Mouse (Mus musculus): ENCODE results near the gene Nhlrc4. TPM values are rescaled to one million over a fixed set of nuclear protein-coding genes. Genes with fewer than 3 reads are reported as not detected.

Gene Nhlrc4
- polyA plus RNA-seq, 1 experiment from 2014 or later: 0.32 TPM

- DNase-seq (no peak), ATAC-seq (ENCODE audit: low FRiP score, low TSS enrichment) (no peak)
- H3K4me3 ChIP-seq (replicated peaks; ENCODE audit: low read depth, low read length): no peak overlapping the region
- no peaks in the 10 kb centered on the region for H3K9me3 ChIP-seq (ENCODE audit: control insufficient read depth, low read length)
- no peak overlapping the region for H3K9ac ChIP-seq (replicated peaks; ENCODE audit: low read length)
- peaks cover 15% of the 10 kb centered on the region for H3K4me1 ChIP-seq (ENCODE audit: control insufficient read depth, insufficient read depth, low read length)
- no peak overlapping the region for H3K27ac ChIP-seq (replicated peaks; ENCODE audit: low read depth, low read length)
- H3K36me3 ChIP-seq (ENCODE audit: control insufficient read depth, insufficient read depth, low read length): no peaks in the 10 kb centered on the region
- no peak overlapping the region for H3K4me2 ChIP-seq (ENCODE audit: low read length)
- no peaks in the 10 kb centered on the region for H3K27me3 ChIP-seq (ENCODE audit: control insufficient read depth, insufficient read depth, low read length)
- WGBS: 95% methylated on average over 5 of the region's 5 CpGs
Measured at GRCm38 (mm10) chr17:25980854-25981253, 36.1 kb upstream of the Nhlrc4 start.

GRCm38 (mm10) chr17:25979829-25980738 lies 35.3 kb upstream of the Nhlrc4 start:
- 96% methylated on average over 5 of the region's 5 CpGs for WGBS
- DNase-seq (no peak), ATAC-seq (ENCODE audit: low FRiP score, low TSS enrichment) (no peak)
- Histone ChIP-seq H3K4me3 (replicated peaks; ENCODE audit: low read depth, low read length) (no peak overlapping the region), H3K4me1 (ENCODE audit: control insufficient read depth, insufficient read depth, low read length) (peaks cover 15% of the 10 kb centered on the region), H3K27ac (replicated peaks; ENCODE audit: low read depth, low read length) (no peak overlapping the region), H3K9me3 (ENCODE audit: control insufficient read depth, low read length) (no peaks in the 10 kb centered on the region), H3K4me2 (ENCODE audit: low read length) (no peak overlapping the region), H3K27me3 (ENCODE audit: control insufficient read depth, insufficient read depth, low read length) (no peaks in the 10 kb centered on the region), H3K9ac (replicated peaks; ENCODE audit: low read length) (no peak overlapping the region), H3K36me3 (ENCODE audit: control insufficient read depth, insufficient read depth, low read length) (no peaks in the 10 kb centered on the region)

DNA sequence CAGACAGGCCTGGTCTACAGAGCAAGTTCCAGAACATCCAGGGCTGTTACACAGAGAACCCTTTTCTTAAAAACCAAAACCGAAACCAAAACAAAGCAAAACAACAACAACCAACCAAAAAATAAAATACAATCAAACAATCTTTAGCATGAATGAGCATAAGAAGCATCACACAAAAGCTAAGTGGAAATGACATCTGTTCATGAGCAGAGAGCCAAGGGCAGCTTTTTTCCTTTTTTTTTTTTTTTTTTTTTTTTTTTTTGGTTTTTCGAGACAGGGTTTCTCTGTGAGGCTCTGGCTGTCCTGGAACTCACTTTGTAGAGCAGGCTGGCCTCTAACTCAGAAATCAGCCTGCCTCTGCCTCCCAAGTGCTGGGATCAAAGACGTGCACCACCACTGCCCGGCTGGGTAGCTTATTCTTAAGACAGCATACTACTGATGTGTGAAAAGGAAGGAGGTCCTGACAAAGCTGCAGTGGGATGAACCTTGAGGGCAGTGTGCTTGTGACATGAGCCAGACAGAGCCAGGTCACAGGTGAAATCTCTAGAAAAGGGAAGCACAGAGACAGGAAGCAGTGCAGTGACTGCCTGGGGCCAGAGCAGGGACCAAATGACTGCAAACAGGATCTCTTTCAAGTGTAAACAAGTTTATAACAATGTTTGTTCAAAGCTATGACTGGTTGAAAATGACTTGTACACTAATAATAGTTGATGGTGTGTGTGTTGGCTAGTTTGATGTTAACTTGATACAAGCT lies 26.4 kb upstream of the Nhlrc4 start:
- no peak overlapping the region for H3K4me3 ChIP-seq (replicated peaks; ENCODE audit: low read depth, low read length)
- no peak overlapping the region for H3K4me2 ChIP-seq (ENCODE audit: low read length)
- no peak for DNase-seq
- H3K9ac ChIP-seq (replicated peaks; ENCODE audit: low read length): no peak overlapping the region
- peaks cover 9% of the 10 kb centered on the region; the same call in 1 of the 2 replicates for H3K36me3 ChIP-seq (ENCODE audit: control insufficient read depth, insufficient read depth, low read length)
- H3K4me1 ChIP-seq (ENCODE audit: control insufficient read depth, insufficient read depth, low read length): no peaks in the 10 kb centered on the region
- no peak for ATAC-seq (ENCODE audit: low FRiP score, low TSS enrichment)
- no peaks in the 10 kb centered on the region for H3K27me3 ChIP-seq (ENCODE audit: control insufficient read depth, insufficient read depth, low read length)
- WGBS: 82% methylated on average over 4 of the region's 4 CpGs
- no peaks in the 10 kb centered on the region for H3K9me3 ChIP-seq (ENCODE audit: control insufficient read depth, low read length)
- no peak overlapping the region for H3K27ac ChIP-seq (replicated peaks; ENCODE audit: low read depth, low read length)

DNA sequence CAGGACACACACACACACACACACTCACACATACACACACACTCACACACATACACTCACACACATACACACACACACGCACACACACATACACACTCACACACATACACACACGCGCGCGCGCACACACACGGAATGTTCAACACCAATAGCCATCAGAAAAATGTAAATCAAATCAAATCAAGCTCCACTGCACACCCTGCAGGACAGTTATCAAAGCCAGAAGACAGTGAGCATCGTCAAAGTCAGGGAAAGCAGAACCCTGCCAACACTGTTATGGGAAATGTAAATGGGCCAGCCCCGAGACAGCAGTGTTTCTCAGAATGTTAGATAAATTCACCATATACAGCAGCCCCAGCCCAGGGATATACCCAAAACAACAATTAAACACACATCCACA lies 25.7 kb upstream of the Nhlrc4 start:
- H3K27me3 ChIP-seq (ENCODE audit: control insufficient read depth, insufficient read depth, low read length): no peaks in the 10 kb centered on the region
- H3K4me2 ChIP-seq (ENCODE audit: low read length): no peak overlapping the region
- no peak for DNase-seq
- no peaks in the 10 kb centered on the region for H3K9me3 ChIP-seq (ENCODE audit: control insufficient read depth, low read length)
- no peak overlapping the region for H3K4me3 ChIP-seq (replicated peaks; ENCODE audit: low read depth, low read length)
- WGBS: 88% methylated on average over 9 of the region's 9 CpGs
- peaks cover 9% of the 10 kb centered on the region; the same call in 1 of the 2 replicates for H3K36me3 ChIP-seq (ENCODE audit: control insufficient read depth, insufficient read depth, low read length)
- H3K27ac ChIP-seq (replicated peaks; ENCODE audit: low read depth, low read length): no peak overlapping the region
- H3K9ac ChIP-seq (replicated peaks; ENCODE audit: low read length): no peak overlapping the region
- no peak for ATAC-seq (ENCODE audit: low FRiP score, low TSS enrichment)
- H3K4me1 ChIP-seq (ENCODE audit: control insufficient read depth, insufficient read depth, low read length): no peaks in the 10 kb centered on the region

DNA sequence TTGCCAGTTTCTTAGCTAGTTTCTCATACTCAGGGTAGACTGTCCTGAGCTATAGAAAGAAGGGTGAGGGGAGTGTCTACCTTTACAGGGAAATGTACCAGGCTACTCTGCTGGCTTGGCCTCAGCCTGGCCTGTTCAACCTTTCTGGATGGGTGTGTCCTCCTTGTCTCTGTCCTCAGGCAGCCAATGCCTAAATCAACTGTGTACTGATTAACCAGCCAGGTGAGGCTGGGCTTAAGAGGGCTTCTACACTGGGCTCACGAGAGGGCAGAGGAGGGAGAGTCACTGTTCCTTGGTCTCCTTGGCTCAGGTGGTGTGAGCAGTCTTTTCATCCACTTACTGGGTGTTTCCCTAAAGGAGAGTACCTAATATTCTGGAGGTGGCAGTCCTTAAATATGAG lies 23.4 kb upstream of the Nhlrc4 start:
- H3K27ac ChIP-seq (replicated peaks; ENCODE audit: low read depth, low read length): no peak overlapping the region
- no peak for DNase-seq
- no peak for ATAC-seq (ENCODE audit: low FRiP score, low TSS enrichment)
- H3K27me3 ChIP-seq (ENCODE audit: control insufficient read depth, insufficient read depth, low read length): no peaks in the 10 kb centered on the region
- H3K4me1 ChIP-seq (ENCODE audit: control insufficient read depth, insufficient read depth, low read length): no peaks in the 10 kb centered on the region
- H3K9me3 ChIP-seq (ENCODE audit: control insufficient read depth, low read length): no peaks in the 10 kb centered on the region
- H3K9ac ChIP-seq (replicated peaks; ENCODE audit: low read length): no peak overlapping the region
- H3K4me3 ChIP-seq (replicated peaks; ENCODE audit: low read depth, low read length): no peak overlapping the region
- 96% methylated on average over 1 of the region's 1 CpGs for WGBS
- H3K36me3 ChIP-seq (ENCODE audit: control insufficient read depth, insufficient read depth, low read length): peaks cover 29% of the 10 kb centered on the region
- H3K4me2 ChIP-seq (ENCODE audit: low read length): no peak overlapping the region

GRCm38 (mm10) chr17:25967652-25968051 lies 22.9 kb upstream of the Nhlrc4 start:
- H3K36me3 ChIP-seq (ENCODE audit: control insufficient read depth, insufficient read depth, low read length): peaks cover 32% of the 10 kb centered on the region
- H3K9me3 ChIP-seq (ENCODE audit: control insufficient read depth, low read length): no peaks in the 10 kb centered on the region
- no peak overlapping the region for H3K9ac ChIP-seq (replicated peaks; ENCODE audit: low read length)
- no peak overlapping the region for H3K27ac ChIP-seq (replicated peaks; ENCODE audit: low read depth, low read length)
- H3K27me3 ChIP-seq (ENCODE audit: control insufficient read depth, insufficient read depth, low read length): no peaks in the 10 kb centered on the region
- WGBS: 83% methylated on average over 3 of the region's 3 CpGs
- H3K4me2 ChIP-seq (ENCODE audit: low read length): no peak overlapping the region
- no peak for DNase-seq
- no peak for ATAC-seq (ENCODE audit: low FRiP score, low TSS enrichment)
- H3K4me1 ChIP-seq (ENCODE audit: control insufficient read depth, insufficient read depth, low read length): no peaks in the 10 kb centered on the region
- no peak overlapping the region for H3K4me3 ChIP-seq (replicated peaks; ENCODE audit: low read depth, low read length)

- WGBS: 86% methylated on average over 7 of the region's 7 CpGs
- no peak overlapping the region for H3K27ac ChIP-seq (replicated peaks; ENCODE audit: low read depth, low read length)
- H3K4me1 ChIP-seq (ENCODE audit: control insufficient read depth, insufficient read depth, low read length): no peaks in the 10 kb centered on the region
- H3K9ac ChIP-seq (replicated peaks; ENCODE audit: low read length): no peak overlapping the region
- H3K36me3 ChIP-seq (ENCODE audit: control insufficient read depth, insufficient read depth, low read length): peaks cover 49% of the 10 kb centered on the region
- H3K4me2 ChIP-seq (ENCODE audit: low read length): no peak overlapping the region
- no peak overlapping the region for H3K4me3 ChIP-seq (replicated peaks; ENCODE audit: low read depth, low read length)
- ATAC-seq (ENCODE audit: low FRiP score, low TSS enrichment) (no peak), DNase-seq (no peak)
- H3K9me3 ChIP-seq (ENCODE audit: control insufficient read depth, low read length): no peaks in the 10 kb centered on the region
- no peaks in the 10 kb centered on the region for H3K27me3 ChIP-seq (ENCODE audit: control insufficient read depth, insufficient read depth, low read length)
Measured at GRCm38 (mm10) chr17:25964271-25964670, 19.5 kb upstream of the Nhlrc4 start.

DNA sequence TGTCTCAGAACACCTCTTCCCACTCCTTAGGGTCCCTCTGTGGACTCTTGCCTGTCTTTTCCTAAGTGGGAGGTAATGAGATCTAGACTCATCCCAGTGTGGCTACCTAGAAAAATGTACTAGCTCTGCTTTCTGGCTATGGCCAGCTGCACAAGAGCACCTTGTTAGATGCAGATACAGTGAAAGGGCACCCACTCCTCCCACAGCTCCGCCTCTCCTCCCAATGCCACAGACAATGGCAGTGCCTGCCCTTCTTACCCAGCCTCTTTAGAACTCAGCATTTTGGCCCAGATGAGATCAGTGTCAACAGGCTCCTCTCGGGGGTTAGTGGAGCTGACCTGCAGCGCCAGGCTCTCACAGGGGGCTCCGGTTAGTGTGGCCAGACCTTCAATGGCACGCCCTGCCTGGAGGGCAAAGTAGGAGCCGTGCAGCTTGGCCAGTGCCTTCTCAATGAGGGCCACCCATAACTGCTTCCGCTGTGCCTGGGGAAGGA lies 17.7 kb upstream of the Nhlrc4 start:
- ATAC-seq (ENCODE audit: low FRiP score, low TSS enrichment): no peak
- Histone ChIP-seq H3K4me2 (ENCODE audit: low read length) (no peak overlapping the region), H3K9ac (replicated peaks; ENCODE audit: low read length) (no peak overlapping the region), H3K36me3 (ENCODE audit: control insufficient read depth, insufficient read depth, low read length) (peaks cover 62% of the 10 kb centered on the region), H3K27me3 (ENCODE audit: control insufficient read depth, insufficient read depth, low read length) (no peaks in the 10 kb centered on the region), H3K9me3 (ENCODE audit: control insufficient read depth, low read length) (no peaks in the 10 kb centered on the region), H3K4me1 (ENCODE audit: control insufficient read depth, insufficient read depth, low read length) (no peaks in the 10 kb centered on the region), H3K27ac (replicated peaks; ENCODE audit: low read depth, low read length) (no peak overlapping the region), H3K4me3 (replicated peaks; ENCODE audit: low read depth, low read length) (no peak overlapping the region)
- WGBS: 94% methylated on average over 7 of the region's 7 CpGs
- DNase-seq: no peak

All from midbrain, embryonic 14.5 days (tissue).